Mouse (Mus musculus): ENCODE data around the gene Olfr524. TPM values are rescaled to one million over a fixed set of nuclear protein-coding genes. Genes with fewer than 3 reads are reported as not detected.

Gene Olfr524
- total RNA-seq (2014; fragmentation: Nextera tagmentation) (not detected in 2 replicates), total RNA-seq (2017) (not detected in 2 replicates)

DNA sequence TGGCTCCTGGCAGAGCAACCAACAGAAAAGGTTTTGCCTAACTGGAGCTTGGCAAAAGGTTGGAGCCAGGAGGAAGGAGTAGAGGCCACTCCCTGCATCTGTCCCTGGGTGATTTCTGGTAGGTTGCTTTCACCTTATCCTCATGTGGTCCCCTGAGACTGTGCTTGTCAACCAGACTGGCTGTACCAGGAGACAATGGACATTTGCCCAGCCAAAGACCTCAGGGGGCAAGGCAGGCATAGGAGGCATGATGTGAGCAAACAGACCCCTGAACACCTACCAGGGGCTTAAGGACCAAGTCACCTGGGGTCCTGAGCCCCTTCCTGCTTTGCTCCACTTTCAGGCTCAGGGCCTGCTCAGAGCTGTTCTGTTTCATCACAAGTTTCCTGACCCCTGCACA, at the start of gene Olfr524:
Gene Olfr524, minus strand, starts transcription at position 101 of the 400 bp plus-strand sequence.
- ATAC-seq (replicated peaks; ENCODE audit: low FRiP score, low TSS enrichment, poor library complexity, severe bottlenecking) = no peak

DNA sequence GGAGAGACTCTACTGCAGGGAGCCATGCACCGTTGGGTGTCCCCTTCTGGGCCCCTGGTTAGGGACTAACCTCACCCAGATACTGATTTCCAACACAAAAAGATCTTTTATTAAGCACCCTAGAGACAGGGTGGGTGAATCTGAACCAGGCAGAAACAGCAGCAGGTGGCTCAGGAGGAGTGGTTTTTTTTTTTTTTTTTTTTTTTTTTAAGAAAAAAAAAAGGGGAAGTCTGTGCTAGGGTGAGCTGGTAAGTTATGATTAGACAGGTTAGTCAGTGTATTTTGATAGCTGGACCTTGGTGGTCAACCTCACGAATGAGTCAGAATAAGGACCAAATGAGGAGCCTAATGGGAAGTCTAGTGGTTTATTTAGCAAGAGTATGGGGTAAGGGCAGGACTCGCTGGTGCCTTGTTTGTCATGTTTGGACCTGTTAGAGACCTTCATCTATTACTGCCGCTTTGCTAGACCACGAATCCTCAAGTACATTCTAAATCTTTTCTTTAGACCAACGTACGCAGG, 48.1 kb upstream of the Olfr524 start:
- no peak for ATAC-seq (replicated peaks; ENCODE audit: low FRiP score, low TSS enrichment, poor library complexity, severe bottlenecking)

DNA sequence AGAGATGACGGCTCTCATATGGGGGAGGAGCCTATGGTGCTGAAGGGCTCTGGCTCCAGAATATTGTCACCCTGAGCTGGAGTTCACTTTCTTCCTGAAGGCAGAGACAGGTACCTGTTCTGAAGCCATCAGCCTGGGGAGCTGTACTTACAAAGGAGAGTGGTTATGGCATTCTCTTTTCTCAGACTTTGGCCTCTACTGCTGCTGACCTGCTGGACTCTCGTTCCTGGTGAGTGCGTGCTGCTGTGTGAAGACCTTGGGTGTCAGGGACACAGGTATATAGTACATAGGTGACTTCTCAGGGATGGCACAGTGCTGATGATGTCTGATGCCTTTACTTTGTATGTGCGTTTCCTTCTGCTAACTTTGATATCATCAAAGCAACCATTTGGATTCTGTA, 41.5 kb upstream of the Olfr524 start, which contains the start of gene 5830411N06Rik:
Gene 5830411N06Rik, plus strand, starts transcription at position 69 of the 400 bp plus-strand sequence.
- no peak for ATAC-seq (replicated peaks; ENCODE audit: low FRiP score, low TSS enrichment, poor library complexity, severe bottlenecking)

DNA sequence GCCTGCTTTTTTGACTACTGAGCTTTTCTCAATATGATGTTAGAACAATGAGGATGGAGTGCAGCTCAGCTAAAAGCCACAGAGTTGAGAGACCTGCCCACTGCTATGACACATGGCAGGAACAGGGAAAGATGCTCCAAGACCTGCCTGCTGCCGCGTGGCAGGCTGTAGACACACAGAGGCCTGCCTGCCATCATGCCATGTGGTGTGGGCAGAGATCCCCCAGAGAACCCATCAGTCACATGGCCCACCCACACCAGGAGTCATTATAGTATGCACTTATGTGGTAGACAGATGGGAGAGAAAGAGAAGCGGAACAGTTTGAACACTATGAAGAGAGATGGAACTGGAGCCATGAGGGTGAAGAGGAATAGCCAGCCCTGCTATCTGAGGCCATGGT, 27.9 kb upstream of the Olfr524 start:
- no peak for ATAC-seq (replicated peaks; ENCODE audit: low FRiP score, low TSS enrichment, poor library complexity, severe bottlenecking)

DNA sequence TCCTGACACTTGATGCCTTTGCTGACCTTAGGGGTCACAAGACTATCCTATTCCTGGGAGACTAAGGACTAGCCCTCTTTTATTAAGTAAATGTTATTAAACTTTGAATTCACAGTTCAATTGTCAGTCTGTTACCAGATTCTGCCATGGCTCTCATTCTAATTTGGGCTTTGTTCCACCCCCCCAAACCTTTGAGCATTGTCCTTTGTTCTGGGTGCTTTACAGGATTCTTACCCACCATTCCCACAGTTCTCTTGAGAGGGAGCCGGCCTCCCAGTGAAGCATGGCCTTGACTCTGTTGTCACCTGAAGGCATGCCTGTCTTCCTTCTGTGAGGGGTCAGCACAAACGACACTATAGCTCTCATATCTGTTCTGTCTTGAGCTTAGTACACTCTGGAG, 25.3 kb upstream of the Olfr524 start:
- no peak for ATAC-seq (replicated peaks; ENCODE audit: low FRiP score, low TSS enrichment, poor library complexity, severe bottlenecking)

DNA sequence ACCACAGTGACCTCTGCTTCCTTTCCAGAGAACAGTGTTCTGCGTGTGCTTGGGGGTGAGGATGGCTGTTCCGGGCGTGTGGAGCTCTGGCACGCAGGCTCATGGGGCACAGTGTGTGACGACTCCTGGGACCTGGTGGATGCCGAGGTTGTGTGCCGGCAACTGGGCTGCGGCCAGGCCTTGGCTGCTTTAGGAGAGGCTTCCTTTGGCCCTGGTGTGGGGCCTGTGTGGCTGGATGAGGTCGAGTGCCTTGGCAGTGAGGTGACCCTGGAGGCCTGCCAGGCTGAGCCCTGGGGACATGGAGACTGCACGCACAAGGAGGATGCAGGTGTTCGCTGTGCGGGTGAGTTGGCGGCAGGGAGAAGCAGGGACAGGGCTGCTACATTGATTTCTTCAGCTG, 22.7 kb upstream of the Olfr524 start:
- no peak for ATAC-seq (replicated peaks; ENCODE audit: low FRiP score, low TSS enrichment, poor library complexity, severe bottlenecking)

DNA sequence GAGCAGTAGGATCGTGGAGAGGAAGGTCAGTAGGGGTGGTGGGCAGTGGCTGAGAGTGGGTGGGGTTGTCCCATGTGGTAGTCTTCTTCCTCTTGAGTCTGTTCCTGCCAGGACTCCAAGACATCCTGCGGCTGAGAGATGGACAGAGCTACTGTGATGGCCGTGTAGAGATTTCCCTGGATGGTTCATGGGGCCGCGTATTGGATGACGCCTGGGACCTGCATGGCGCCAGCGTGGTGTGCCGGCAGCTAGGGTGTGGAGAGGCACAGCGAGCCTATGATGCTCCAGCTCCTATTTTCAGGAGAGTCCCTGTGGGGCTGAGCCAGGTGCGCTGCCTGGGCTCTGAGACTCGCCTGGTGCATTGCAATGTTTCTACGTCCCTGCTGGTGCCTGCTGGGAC, 18.4 kb upstream of the Olfr524 start:
- no peak for ATAC-seq (replicated peaks; ENCODE audit: low FRiP score, low TSS enrichment, poor library complexity, severe bottlenecking)

DNA sequence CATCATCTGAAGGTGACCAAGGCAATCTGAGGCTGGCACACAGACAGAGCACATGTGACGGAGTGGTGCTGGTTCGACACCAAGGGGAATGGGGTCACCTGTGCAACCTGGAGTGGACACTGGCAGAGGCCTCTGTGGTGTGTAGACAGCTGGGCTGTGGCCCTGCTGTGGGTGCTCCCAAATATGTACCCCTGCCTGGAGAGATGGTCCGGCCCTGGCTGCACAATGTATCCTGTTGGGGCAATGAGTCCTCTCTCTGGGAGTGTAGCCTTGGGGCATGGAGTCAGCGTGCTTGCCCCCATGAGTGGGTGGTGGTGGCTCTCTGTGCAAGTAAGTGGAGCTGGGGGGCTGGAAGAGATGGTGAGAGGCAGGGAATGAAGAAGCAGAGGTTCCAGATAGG, 14.6 kb upstream of the Olfr524 start:
- no peak for ATAC-seq (replicated peaks; ENCODE audit: low FRiP score, low TSS enrichment, poor library complexity, severe bottlenecking)

DNA sequence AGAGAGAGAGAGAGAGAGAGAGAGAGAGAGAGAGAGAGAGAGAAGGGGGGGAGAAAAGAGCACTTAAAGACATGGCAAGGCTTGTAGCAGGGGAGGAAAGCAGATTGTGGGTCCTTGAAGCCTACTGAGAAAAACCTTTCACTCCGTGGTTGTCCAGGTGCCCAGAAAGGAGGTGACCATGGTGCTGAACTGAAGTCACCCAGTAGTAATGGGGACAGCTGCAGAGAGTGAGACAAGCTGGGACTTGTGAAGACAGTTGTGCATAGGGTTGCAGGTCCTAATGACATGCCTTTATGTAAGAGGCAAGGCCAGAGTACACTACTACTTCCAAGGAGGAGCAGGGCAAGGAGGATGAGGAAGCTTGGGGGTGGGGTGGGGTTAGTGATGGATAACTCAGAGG, 13.5 kb upstream of the Olfr524 start:
- ATAC-seq (replicated peaks; ENCODE audit: low FRiP score, low TSS enrichment, poor library complexity, severe bottlenecking) = 0 out of 2 replicates have a peak, but pooled peaks have one; percentile 56

DNA sequence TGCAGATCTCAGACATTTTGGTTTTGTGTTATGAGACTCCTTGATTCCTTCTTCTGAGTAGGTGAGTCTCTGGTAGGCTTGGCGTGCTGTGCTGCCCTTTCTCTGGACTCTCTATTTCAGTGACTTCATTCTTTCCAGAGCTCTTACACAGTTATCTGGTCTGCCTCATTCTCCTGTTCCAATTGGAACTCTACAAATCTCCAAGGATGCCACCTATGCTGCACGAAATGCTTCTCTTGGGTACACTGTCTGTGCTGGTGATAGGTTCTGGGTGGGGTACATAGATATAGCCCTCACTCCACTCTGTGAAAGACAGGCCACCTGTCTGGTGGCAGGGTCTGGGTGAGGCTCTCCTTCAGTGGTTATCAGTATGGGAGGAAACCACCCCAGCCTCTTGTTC, 12.2 kb upstream of the Olfr524 start, which contains the start of gene Cd163l1:
Gene Cd163l1, plus strand, starts transcription at position 301 of the 400 bp plus-strand sequence.
- no peak for ATAC-seq (replicated peaks; ENCODE audit: low FRiP score, low TSS enrichment, poor library complexity, severe bottlenecking)

DNA sequence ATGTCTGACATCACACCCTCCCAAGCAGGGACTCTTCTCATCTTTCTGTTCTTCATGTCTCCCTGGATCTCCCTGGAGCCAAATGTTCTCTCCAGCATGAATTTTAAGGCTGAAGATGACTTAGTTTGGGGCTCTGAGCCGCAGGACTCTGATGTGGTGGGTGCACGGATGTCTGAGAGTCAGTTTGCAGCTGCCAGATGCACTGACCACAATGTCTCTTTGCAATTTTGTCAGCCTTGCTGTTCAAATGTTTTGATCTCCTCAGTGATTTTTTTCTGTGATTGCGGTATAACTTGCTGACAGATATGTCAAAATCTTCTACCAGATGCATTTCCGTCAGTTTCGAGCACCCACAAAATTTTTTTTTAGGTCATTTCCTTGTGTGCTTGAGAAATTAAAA, 8.1 kb upstream of the Olfr524 start:
- no peak for ATAC-seq (replicated peaks; ENCODE audit: low FRiP score, low TSS enrichment, poor library complexity, severe bottlenecking)

DNA sequence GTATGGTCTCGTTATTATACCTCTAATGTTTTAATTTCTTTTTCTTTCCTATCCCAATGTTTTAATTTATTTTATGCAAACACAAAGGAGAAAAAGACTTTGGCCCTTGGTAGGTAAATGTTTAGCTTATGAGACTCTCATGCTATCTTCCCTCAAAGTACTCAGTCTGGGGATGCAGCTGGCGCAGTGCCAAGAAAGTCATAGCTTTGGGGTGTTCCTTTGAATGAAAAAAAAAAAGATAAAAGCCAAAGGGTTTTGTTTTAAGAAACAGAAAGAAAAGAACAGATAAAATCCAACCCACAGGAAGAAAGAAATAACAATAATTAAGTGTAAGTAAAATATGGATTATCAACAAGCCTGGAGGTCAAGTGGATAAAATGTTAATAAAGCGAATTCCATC, 2.9 kb upstream of the Olfr524 start:
- ATAC-seq (replicated peaks; ENCODE audit: low FRiP score, low TSS enrichment, poor library complexity, severe bottlenecking) = 0 out of 2 replicates have a peak, but pooled peaks have one; percentile 33

DNA sequence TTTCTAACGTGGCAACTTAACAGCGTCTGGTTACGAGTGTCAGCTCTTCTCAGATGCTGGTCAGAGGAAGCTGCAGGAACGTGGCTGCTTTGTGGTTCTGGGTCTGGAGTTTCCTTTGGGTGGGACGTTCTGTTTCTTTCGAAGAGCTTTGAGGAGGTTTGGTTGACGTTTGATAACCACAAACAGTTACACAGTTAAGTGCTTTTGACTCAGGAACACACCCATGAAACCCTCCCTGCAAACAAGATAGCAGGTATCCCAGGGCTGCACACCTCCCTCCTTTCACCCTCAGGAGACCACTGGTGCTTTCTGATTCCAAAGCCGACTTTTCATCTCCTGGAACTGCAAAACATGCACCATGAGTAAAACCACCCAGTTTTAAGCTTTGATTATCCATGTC, 2.4 kb upstream of the Olfr524 start:
- peak; percentile 86 for ATAC-seq (replicated peaks; ENCODE audit: low FRiP score, low TSS enrichment, poor library complexity, severe bottlenecking)

DNA sequence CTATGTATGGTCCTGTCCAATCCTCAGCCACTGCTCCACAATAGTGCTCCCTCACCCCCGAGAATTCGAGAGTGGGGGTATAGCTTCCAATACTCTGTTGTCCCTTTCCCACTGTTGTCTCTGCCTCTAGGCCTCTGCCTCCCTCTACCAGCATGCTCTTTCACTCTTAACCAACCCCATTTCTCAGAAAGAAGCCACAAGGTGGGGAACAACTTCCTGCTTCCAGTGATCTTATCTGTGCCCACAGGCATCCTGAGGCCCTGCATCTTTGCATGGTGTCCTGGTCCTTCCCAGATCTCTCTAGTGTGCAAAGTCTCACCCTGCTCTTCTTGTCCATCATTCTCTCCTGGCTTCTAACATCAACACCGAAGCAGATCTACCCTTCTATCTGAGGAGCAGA, 1.1 kb upstream of the Olfr524 start:
- ATAC-seq (replicated peaks; ENCODE audit: low FRiP score, low TSS enrichment, poor library complexity, severe bottlenecking) = 0 out of 2 replicates have a peak, but pooled peaks have one; percentile 12

DNA sequence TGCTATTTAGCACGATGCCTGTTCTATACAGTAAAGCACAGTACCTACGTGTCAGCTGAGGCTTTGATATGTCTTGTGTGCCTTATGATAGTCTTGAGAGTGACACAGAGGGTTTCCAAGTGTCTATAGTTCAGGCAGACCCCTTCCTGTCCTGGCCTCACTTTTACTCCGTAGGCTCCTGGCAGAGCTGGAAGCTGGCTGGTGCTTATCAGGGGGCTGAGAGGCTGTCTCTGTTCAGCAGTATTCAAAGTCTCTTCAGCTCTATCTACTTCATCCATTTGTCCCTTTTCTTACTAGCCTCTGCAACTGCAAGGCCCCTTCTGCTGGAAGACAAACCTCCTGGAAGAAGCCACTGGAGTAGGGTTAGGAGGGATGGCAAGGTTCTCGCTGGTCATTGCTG, 4.7 kb downstream of the Olfr524 start:
- peak; percentile 48 for ATAC-seq (replicated peaks; ENCODE audit: low FRiP score, low TSS enrichment, poor library complexity, severe bottlenecking)

DNA sequence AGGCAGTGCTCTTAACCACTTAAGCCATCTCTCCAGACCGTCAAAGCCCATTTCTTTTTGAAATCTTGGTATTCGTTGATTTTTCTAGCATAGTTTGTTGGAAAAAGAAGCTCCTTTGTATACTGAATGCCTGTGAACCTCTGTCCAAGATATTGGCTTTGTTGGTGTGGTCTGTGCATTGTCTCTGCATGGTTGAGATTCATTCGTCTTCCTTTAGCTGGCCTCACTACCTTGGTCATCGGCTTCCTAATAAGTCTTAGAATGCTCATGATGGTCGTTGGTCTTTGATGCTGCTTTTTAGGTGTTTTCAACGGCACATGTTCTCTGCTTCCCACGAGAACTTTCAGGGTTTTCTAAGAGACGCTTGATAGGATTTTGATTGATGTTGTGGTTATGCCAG, 9.8 kb downstream of the Olfr524 start:
- ATAC-seq (replicated peaks; ENCODE audit: low FRiP score, low TSS enrichment, poor library complexity, severe bottlenecking) = no peak

DNA sequence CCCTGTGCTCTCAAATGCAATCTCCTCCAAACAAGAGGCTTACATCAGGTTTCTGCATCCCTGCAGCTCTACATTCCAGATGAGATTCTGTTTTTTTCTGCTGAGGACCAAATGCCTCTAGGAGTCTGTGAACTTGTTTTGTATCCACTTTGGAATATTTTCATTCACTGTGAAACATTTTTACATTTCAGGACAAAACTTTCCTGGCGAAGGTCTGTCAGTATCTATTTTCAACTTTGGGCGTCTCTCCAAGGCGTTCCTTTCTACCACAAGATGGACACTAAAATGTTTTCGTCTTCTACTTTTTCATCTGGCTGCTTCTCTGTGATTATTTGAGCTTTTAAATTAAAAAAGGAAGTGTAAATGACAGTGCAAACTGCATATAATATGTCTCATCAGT, 11.7 kb downstream of the Olfr524 start:
- ATAC-seq (replicated peaks; ENCODE audit: low FRiP score, low TSS enrichment, poor library complexity, severe bottlenecking) = no peak

DNA sequence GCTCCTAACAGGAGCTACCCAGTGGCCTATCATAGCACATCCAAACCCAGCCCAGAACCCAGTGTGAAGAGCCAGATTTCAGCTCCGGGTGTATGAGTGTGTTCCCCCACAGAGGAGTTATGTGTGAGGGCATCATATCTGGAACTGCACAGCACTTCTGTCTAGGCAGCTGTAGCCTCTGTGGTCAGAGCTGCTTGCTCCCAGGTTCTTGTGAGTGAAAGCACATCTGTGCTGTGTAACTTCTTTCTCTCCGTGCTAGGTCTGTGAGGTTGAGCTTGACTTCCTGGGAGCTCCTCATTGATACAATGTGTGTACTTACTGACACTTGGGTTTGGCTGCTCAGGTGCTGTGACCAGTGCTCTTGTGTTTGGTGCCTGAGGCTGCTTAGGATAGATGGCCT, 12.9 kb downstream of the Olfr524 start:
- ATAC-seq (replicated peaks; ENCODE audit: low FRiP score, low TSS enrichment, poor library complexity, severe bottlenecking) = no peak

DNA sequence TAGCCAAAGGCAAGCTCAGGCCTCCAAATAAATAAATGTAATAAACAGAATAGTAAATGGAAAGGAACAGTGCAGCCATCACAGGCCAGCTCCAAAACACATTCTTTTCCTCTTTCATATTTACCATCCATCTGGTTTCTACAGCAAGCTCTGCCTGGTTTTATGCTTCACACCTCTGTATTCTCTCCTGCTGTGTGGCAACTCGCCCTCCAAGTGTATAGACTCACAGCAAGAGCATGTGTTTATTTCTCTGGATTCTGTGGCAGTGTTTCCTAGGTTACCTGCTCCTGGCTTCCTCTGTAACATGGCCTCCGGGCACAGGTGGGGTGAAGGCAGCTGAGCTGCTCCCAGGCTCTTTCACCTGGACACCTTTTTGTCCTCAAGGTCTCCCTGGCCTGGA, 13.3 kb downstream of the Olfr524 start:
- no peak for ATAC-seq (replicated peaks; ENCODE audit: low FRiP score, low TSS enrichment, poor library complexity, severe bottlenecking)

DNA sequence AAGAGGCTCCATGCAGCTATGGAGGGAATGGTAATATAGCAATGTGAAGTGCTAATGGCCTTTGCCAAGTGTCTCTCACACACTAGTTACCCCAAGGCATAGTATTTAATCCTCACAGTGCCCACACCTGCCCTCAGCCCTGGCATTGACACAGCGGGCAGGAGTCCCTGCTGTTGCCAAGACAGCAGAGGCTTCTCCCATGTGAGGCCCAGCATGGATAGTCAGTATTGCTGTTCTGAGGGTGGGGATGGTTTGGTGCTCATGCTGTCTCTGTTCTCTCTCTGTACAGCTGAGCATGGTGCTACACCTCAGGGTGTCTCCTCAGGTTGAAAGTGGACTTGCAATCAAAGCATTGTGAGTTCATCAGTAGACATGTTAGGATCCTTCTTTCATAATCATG, 15.3 kb downstream of the Olfr524 start:
- no peak for ATAC-seq (replicated peaks; ENCODE audit: low FRiP score, low TSS enrichment, poor library complexity, severe bottlenecking)

DNA sequence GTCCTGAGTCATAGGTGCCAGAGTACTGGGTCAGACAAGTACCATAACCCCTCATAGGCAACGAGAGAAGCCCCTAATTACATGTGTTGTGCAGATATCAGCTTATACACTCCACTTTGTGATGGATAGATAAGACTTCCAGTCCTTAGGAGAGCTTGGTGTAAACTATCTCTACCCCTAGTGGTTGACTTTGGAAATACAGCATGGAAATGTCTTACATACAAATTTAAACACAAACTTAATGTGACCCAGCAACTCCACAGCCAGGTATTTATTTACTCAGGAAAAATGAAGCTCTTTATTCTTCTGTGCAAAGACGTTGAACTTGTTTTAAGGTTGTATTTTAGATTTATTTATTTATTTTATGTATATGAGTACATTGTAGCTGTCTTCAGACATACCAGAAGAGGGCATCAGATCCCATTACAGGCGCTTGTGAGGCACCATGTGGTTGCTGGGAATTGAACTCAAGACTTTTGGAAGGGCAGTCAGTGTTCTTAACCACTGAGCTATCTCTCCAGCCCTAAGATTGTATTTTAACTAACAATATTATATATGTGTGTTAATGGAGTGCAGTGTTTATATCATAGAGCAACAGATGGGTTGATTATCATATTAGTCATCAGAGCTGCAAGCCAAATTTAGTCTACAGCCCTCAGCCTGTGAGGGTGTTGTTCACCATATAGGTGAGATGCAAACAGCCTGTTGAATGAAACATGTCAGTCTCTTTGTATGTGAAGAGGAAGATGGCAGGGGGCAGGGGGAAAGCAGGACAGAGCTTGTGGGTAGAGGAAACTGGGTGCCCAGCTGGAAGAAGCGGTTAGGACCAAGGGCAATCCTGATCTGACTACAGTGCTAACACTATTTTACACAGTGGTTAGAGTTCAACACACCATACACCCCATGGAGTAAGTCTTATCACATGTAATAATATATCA, 17.1 kb downstream of the Olfr524 start:
- peak; percentile 63 for ATAC-seq (replicated peaks; ENCODE audit: low FRiP score, low TSS enrichment, poor library complexity, severe bottlenecking)
